Mouse (Mus musculus): Measurements from ENCODE around the gene Dgke. TPM values are rescaled to one million over a fixed set of nuclear protein-coding genes. Genes with fewer than 3 reads are reported as not detected.

Gene Dgke
- polyA plus RNA-seq (2014; fragmentation: Nextera tagmentation; extraction: Ambion mirVana), result 5.5 and 5.8 TPM in 2 replicates

DNA sequence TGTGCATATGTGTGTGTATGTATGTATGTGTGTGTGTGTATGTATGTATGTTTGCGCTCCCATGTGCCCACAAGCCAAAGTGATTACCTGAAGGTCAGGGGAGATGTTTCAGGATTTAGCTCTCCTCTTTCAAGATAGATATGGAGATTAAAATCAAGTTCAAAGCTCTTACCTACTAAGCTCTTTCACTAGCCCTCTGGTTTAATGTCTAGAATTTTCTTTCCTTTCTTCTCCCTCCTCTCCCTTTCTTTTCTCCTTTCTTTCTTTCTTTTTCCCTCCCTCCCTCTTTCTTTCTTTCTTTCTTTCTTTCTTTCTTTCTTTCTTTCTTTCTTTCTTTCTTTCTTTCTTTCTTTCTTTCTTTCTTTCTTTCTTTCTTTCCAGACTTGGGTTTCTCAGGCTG, at the start of gene Dgke:
Gene Dgke, minus strand, starts transcription at position 101 of the 400 bp plus-strand sequence.
- WGBS, result 96% methylated on average over 1 of the region's 1 CpGs
- Histone ChIP-seq H3K9ac (no peak within 1 kb of the TSS), H3K27me3 (ENCODE audit: insufficient read depth, low read length) (no peaks in the 10 kb centered on the region), H3K36me3 (ENCODE audit: insufficient read depth) (no peaks in the 10 kb centered on the region), H3K4me2 (no peak within 1 kb of the TSS), H3K27ac (ENCODE audit: low read depth) (peak within 1 kb of the TSS; percentile 58), H3K4me3 (ENCODE audit: low read depth, low read length) (no peak within 1 kb of the TSS), H3K9me3 (ENCODE audit: low read depth, low read length) (no peaks in the 10 kb centered on the region), H3K4me1 (ENCODE audit: insufficient read depth) (no peaks in the 10 kb centered on the region)
- no peak for TF ChIP-seq CTCF (IDR thresholded peaks at IDR 0.05; ENCODE audit: low read depth)
- ATAC-seq (ENCODE audit: insufficient read depth), result no peak
- no peak for DNase-seq

DNA sequence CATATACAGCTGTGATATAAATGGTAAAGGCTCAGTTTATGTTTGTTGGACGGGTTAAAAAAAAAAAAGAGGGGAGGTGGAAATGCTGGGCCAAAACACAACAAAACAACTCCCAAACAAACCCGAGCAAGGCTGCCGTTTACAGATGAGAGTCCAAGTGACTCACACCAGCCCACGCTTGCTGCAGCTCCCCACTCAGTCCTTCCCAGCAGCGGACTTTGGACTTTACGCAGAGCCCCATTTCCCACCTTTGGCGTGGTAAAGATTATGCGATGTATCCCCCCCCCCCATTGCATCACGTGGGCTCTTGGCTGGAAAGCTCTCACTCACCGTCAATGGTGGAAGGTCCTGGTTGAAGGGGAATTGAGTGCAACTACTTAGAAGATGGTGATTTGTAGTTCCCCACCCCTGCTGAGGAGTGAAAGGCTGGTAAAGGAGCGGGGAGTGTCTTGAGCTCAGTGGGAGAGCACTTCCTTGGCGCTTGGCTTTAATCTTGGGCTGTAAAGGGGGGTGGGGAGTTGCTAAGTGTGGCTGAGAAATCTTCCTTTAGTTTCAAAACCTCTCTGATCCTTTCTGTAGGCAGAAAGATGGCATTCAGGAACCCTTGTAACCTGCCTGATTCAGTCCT, 40.6 kb upstream of the Dgke start:
- ATAC-seq (ENCODE audit: insufficient read depth) (no peak), DNase-seq (no peak)
- Histone ChIP-seq H3K4me2 (no peak overlapping the region), H3K9ac (no peak overlapping the region), H3K4me3 (ENCODE audit: low read depth, low read length) (no peak overlapping the region), H3K27ac (ENCODE audit: low read depth) (no peak overlapping the region), H3K36me3 (ENCODE audit: insufficient read depth) (no peaks in the 10 kb centered on the region), H3K4me1 (ENCODE audit: insufficient read depth) (no peaks in the 10 kb centered on the region), H3K27me3 (ENCODE audit: insufficient read depth, low read length) (no peaks in the 10 kb centered on the region), H3K9me3 (ENCODE audit: low read depth, low read length) (no peaks in the 10 kb centered on the region)
- 31% methylated on average over 12 of the region's 12 CpGs for WGBS
- TF ChIP-seq CTCF (IDR thresholded peaks at IDR 0.05; ENCODE audit: low read depth), result no peak

DNA sequence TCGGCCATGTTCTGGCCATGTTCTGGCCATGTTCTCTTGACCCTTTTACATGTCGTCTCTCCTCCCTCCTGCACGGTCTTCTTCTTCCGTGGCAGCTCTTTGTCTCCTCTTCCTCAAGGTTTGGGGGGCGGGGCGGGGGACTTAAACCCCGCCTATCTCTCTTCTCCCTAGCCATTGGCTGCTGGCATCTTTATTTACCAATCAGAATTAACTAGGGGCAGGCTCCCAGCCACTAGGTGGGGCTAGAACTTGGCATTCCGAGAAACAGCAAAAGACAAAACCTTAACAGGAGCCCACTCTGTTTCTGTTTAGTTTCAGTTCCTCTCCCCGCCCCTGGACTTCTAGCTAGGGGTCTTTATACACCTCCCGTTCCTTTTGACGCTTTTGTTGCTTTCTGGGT, 39.2 kb upstream of the Dgke start:
- H3K36me3 ChIP-seq (ENCODE audit: insufficient read depth), result no peaks in the 10 kb centered on the region
- WGBS, result 83% methylated on average over 11 of the region's 11 CpGs
- ATAC-seq (ENCODE audit: insufficient read depth) (no peak), DNase-seq (peak; percentile 25)
- TF ChIP-seq CTCF (IDR thresholded peaks at IDR 0.05; ENCODE audit: low read depth), result peak; percentile 23; the same call in 1 of the 2 replicates
- H3K4me1 ChIP-seq (ENCODE audit: insufficient read depth), result no peaks in the 10 kb centered on the region
- no peak overlapping the region for H3K9ac ChIP-seq
- H3K4me2 ChIP-seq, result no peak overlapping the region
- H3K27me3 ChIP-seq (ENCODE audit: insufficient read depth, low read length), result no peaks in the 10 kb centered on the region
- H3K4me3 ChIP-seq (ENCODE audit: low read depth, low read length), result no peak overlapping the region
- no peak overlapping the region for H3K27ac ChIP-seq (ENCODE audit: low read depth)
- H3K9me3 ChIP-seq (ENCODE audit: low read depth, low read length), result no peaks in the 10 kb centered on the region

GRCm38 (mm10) chr11:89105211-89105610, 38.6 kb upstream of the Dgke start:
- Histone ChIP-seq H3K9ac (no peak overlapping the region), H3K36me3 (ENCODE audit: insufficient read depth) (no peaks in the 10 kb centered on the region), H3K27me3 (ENCODE audit: insufficient read depth, low read length) (no peaks in the 10 kb centered on the region), H3K27ac (ENCODE audit: low read depth) (no peak overlapping the region), H3K4me2 (no peak overlapping the region), H3K4me3 (ENCODE audit: low read depth, low read length) (no peak overlapping the region), H3K9me3 (ENCODE audit: low read depth, low read length) (no peaks in the 10 kb centered on the region), H3K4me1 (ENCODE audit: insufficient read depth) (no peaks in the 10 kb centered on the region)
- ATAC-seq (ENCODE audit: insufficient read depth) (no peak), DNase-seq (no peak)
- WGBS, result 94% methylated on average over 8 of the region's 8 CpGs
- no peak for TF ChIP-seq CTCF (IDR thresholded peaks at IDR 0.05; ENCODE audit: low read depth)

GRCm38 (mm10) chr11:89103166-89103565, 36.5 kb upstream of the Dgke start:
- no peak overlapping the region for H3K27ac ChIP-seq (ENCODE audit: low read depth)
- H3K9me3 ChIP-seq (ENCODE audit: low read depth, low read length), result no peaks in the 10 kb centered on the region
- no peaks in the 10 kb centered on the region for H3K27me3 ChIP-seq (ENCODE audit: insufficient read depth, low read length)
- no peak for ATAC-seq (ENCODE audit: insufficient read depth)
- DNase-seq, result no peak
- WGBS, result 83% methylated on average over 14 of the region's 14 CpGs
- TF ChIP-seq CTCF (IDR thresholded peaks at IDR 0.05; ENCODE audit: low read depth), result no peak
- no peak overlapping the region for H3K4me2 ChIP-seq
- H3K36me3 ChIP-seq (ENCODE audit: insufficient read depth), result no peaks in the 10 kb centered on the region
- H3K4me1 ChIP-seq (ENCODE audit: insufficient read depth), result no peaks in the 10 kb centered on the region
- no peak overlapping the region for H3K9ac ChIP-seq
- no peak overlapping the region for H3K4me3 ChIP-seq (ENCODE audit: low read depth, low read length)

- 13% methylated on average over 17 of the region's 17 CpGs for WGBS
- peak; percentile 59 for DNase-seq
- Histone ChIP-seq H3K27ac (ENCODE audit: low read depth) (no peak overlapping the region), H3K4me1 (ENCODE audit: insufficient read depth) (no peaks in the 10 kb centered on the region), H3K9ac (peak overlapping the region; percentile 32), H3K27me3 (ENCODE audit: insufficient read depth, low read length) (no peaks in the 10 kb centered on the region), H3K4me3 (ENCODE audit: low read depth, low read length) (peak overlapping the region; percentile 39), H3K4me2 (peak overlapping the region; percentile 70), H3K36me3 (ENCODE audit: insufficient read depth) (no peaks in the 10 kb centered on the region), H3K9me3 (ENCODE audit: low read depth, low read length) (no peaks in the 10 kb centered on the region)
- TF ChIP-seq CTCF (IDR thresholded peaks at IDR 0.05; ENCODE audit: low read depth), result no peak
- ATAC-seq (ENCODE audit: insufficient read depth), result peak; percentile 57; the same call in 1 of the 2 replicates
Observed at GRCm38 (mm10) chr11:89100826-89101321, 34.2 kb upstream of the Dgke start.

- no peak overlapping the region; the same call in 1 of the 2 replicates for H3K9ac ChIP-seq
- 2% methylated on average over 9 of the region's 9 CpGs for WGBS
- H3K9me3 ChIP-seq (ENCODE audit: low read depth, low read length), result no peaks in the 10 kb centered on the region
- ATAC-seq (ENCODE audit: insufficient read depth) (peak; percentile 93), DNase-seq (peak; percentile 90)
- no peaks in the 10 kb centered on the region for H3K4me1 ChIP-seq (ENCODE audit: insufficient read depth)
- H3K27me3 ChIP-seq (ENCODE audit: insufficient read depth, low read length), result no peaks in the 10 kb centered on the region
- no peaks in the 10 kb centered on the region for H3K36me3 ChIP-seq (ENCODE audit: insufficient read depth)
- peak; percentile 99 for TF ChIP-seq CTCF (IDR thresholded peaks at IDR 0.05; ENCODE audit: low read depth)
- H3K27ac ChIP-seq (ENCODE audit: low read depth), result no peak overlapping the region
- H3K4me3 ChIP-seq (ENCODE audit: low read depth, low read length), result peak overlapping the region; percentile 39
- peak overlapping the region; percentile 70 for H3K4me2 ChIP-seq
Observed at GRCm38 (mm10) chr11:89100403-89100802, 33.8 kb upstream of the Dgke start.

Data from lung, embryonic 14.5 days (tissue).